Mouse (Mus musculus) neutrophil, adult 59 days (primary cell): ENCODE results near the gene Gm28372. TPM values are rescaled to one million over a fixed set of nuclear protein-coding genes. Genes with fewer than 3 reads are reported as not detected.

Experiments used
- total RNA-seq, 2 experiments: library from RNA; stranded (reverse); gene quantifications; 1 replicate in 1 of 2; 2 replicates in 1 of 2; pipeline ENCODE4 v1.2.4; 2023

The Gm28372 gene
- not detected for total RNA-seq

GRCm38 (mm10) chr2:130404939-130405338 lies at the start of gene Gm28372, which contains the start of gene 1700020A23Rik:
TSS of gene Gm28372 (plus strand) at chr2:130405239.
TSS of gene 1700020A23Rik (plus strand) at chr2:130405259.

GRCm38 (mm10) chr2:130397186-130397985 lies 7.7 kb upstream of the Gm28372 start, which contains the start of gene Cpxm1:
TSS of gene Cpxm1 (minus strand) at chr2:130397574.

GRCm38 (mm10) chr2:130406178-130406577 lies 1.1 kb downstream of the Gm28372 start, which contains the start of gene Tmem239:
TSS of gene Tmem239 (plus strand) at chr2:130406478.

GRCm38 (mm10) chr2:130424126-130424853 lies 19.3 kb downstream of the Gm28372 start, which contains the start of the genes Vps16 and Pced1a:
TSS of gene Vps16 (plus strand) at chr2:130424339.
TSS of gene Pced1a (minus strand) at chr2:130424701.

DNA sequence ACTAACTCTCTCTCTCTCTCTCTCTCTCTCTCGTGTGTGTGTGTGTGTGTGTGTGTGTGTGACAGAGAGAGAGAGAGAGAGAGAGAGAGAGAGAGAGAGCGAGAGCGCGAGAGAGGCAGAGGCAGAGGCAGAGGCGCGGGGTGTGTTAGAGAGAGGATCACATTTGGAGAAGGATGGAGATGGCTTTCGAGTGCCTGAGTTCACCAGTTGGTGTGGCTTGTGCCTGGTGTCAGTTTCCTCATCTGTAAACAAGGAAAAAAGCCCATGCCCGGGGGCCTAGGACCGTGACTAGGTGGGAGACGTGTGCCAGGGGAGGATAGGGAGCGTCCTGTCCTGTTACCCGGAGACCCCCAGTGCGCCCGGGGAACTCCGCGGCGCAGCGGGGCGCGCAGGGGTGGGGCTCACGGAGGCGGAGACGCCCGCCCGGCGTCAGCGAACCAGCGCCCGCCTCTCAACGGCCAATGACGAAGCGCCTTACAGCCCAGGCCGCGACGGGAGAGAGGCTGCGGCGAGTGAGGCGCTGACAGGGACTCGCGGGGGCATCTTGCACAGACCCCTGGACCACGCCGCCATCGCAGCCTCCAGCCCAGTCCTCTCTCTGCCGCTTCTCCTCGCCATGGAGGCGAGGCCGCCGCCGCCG lies 44.9 kb downstream of the Gm28372 start, which contains the start of gene Ptpra:
TSS of gene Ptpra (plus strand) at position 485 of the 640 bp plus-strand sequence.

Other genes with a start within 250 kb of the Gm28372 start
- 100 to 1,000 TPM; 133 to 151 TPM for gene Snrpb, start 225.8 kb upstream of the Gm28372 start, total RNA-seq
- not detected for gene Tmc2, start 210.0 kb upstream of the Gm28372 start, total RNA-seq
- gene Nop56, start 130.8 kb upstream of the Gm28372 start, total RNA-seq: 10 to 100 TPM; 91.5 to 93.1 TPM
- 10 to 100 TPM; 55.4 to 66.4 TPM for gene Idh3b, start 120.7 kb upstream of the Gm28372 start, total RNA-seq
- not detected for gene Ebf4, start 110.1 kb upstream of the Gm28372 start, total RNA-seq
- under 1 TPM in 1 of 2 experiments, not detected in 1; 0.98 TPM for gene Cpxm1, start 7.7 kb upstream of the Gm28372 start, total RNA-seq
- gene 1700020A23Rik, start within 50 bp of the Gm28372 start, total RNA-seq: not detected
- not detected for gene Tmem239, start 1.2 kb downstream of the Gm28372 start, total RNA-seq
- gene Vps16, start 19.1 kb downstream of the Gm28372 start, total RNA-seq: 10 to 100 TPM; 61.4 to 71.7 TPM
- 10 to 100 TPM; 13.5 to 16.4 TPM for gene Pced1a, start 19.5 kb downstream of the Gm28372 start, total RNA-seq
- 10 to 100 TPM; 80.7 to 83.5 TPM for gene Ptpra, start 45.0 kb downstream of the Gm28372 start, total RNA-seq
- gene Mrps26, start 158.5 kb downstream of the Gm28372 start, total RNA-seq: 10 to 100 TPM; 28.4 to 29.3 TPM
- gene Oxt, start 170.9 kb downstream of the Gm28372 start, total RNA-seq: not detected
- gene Avp, start 177.3 kb downstream of the Gm28372 start, total RNA-seq: not detected
- gene Fastkd5, start 224.8 kb downstream of the Gm28372 start, total RNA-seq: 1 to 10 TPM; 3.8 to 4.4 TPM
- gene Ubox5, start 224.8 kb downstream of the Gm28372 start, total RNA-seq: 1 to 10 TPM; 2.8 to 3.2 TPM
- under 1 TPM; 0.73 to 0.78 TPM for gene Lzts3, start 237.6 kb downstream of the Gm28372 start, total RNA-seq